Mouse (Mus musculus) hindlimb bud, embryonic 11.5 days (tissue): ENCODE data around the gene Gm17467.
"Not testable (repeated sequence)": the region's sequence is repeated elsewhere in the genome, so short reads cannot be mapped to it uniquely, and the experiment has no call there.

ENCODE experiments used
- DNase-seq: peaks from one replicate; pipeline ENCODE4 v3.0.0-alpha.2; 2012; ENCODE audit warnings: low read depth, low spot score; ENCODE audit errors: extremely low spot score

Gene Gm17467

GRCm38 (mm10) chrX:123704691-123705090, at the start of gene Gm17467:
TSS of gene Gm17467 (minus strand) at chrX:123704791.
- DNase-seq = not testable (repeated sequence)
